Mouse (Mus musculus) kidney, adult 2 months (tissue): ENCODE results near the gene Gm5741. TPM values are rescaled to one million over a fixed set of nuclear protein-coding genes. Genes with fewer than 3 reads are reported as not detected.

Experiments used
- DNase-seq: peaks from one replicate; pipeline ENCODE4 v3.0.0; 2021
- H3K27ac ChIP-seq: fragments of 200-500 bp; 2 replicates; pipeline ENCODE4 v1.5.1; 2012; ENCODE audit warnings: low read depth, low read length, control low read depth, inconsistent platforms; ENCODE audit not compliant: insufficient read depth
- H3K27me3 ChIP-seq: fragments of 200-500 bp; replicated peaks from 2 replicates; pipeline ENCODE4 v1.6.1; 2012; ENCODE audit warnings: mild to moderate bottlenecking, moderate library complexity, low read length, inconsistent platforms; ENCODE audit not compliant: control insufficient read depth, insufficient read depth
- H3K36me3 ChIP-seq: fragments of 200-500 bp; 2 replicates; pipeline ENCODE4 v1.6.1; 2012; ENCODE audit warnings: mild to moderate bottlenecking, moderate library complexity, low read length, inconsistent platforms; ENCODE audit not compliant: control insufficient read depth, insufficient read depth
- H3K4me1 ChIP-seq: fragments of 200-500 bp; 2 replicates; pipeline ENCODE4 v1.6.1; 2011; ENCODE audit warnings: low read length; ENCODE audit not compliant: control insufficient read depth, insufficient read depth
- H3K4me3 ChIP-seq: fragments of 200-500 bp; 2 replicates; pipeline ENCODE4 v1.5.1; 2011; ENCODE audit warnings: mild to moderate bottlenecking, low read depth, low read length, control low read depth; ENCODE audit not compliant: insufficient read depth
- CTCF ChIP-seq: fragments of 200-500 bp; conservative IDR thresholded peaks from 2 replicates; pipeline ENCODE4 v1.5.1; 2011; ENCODE audit warnings: low read depth, mild to moderate bottlenecking, control low read depth, low read length, moderate library complexity, mixed read lengths; ENCODE audit not compliant: insufficient read depth, insufficient read length
- POLR2A ChIP-seq: fragments of 200-500 bp; IDR thresholded peaks from one replicate; pipeline ENCODE4 v1.6.1; 2011; ENCODE audit warnings: low read depth, low read length, control low read depth
- WGBS: fragments of 180-500 bp; shearing (Covaris S2); methylation state at CpG from one replicate; pipeline ENCODE4 v1.1.7; 2018; 5-methylcytosine and 5-hydroxymethylcytosine counted together
- polyA plus RNA-seq: library from polyadenylated mRNA; depleted of rRNA; stranded (reverse); fragments of >200 nt; gene quantifications from 2 replicates; pipeline ENCODE4 v1.2.3, GENCODE M21; 2012

Gm5741 gene
- polyA plus RNA-seq, 1 experiment, result 0.91 TPM

DNA sequence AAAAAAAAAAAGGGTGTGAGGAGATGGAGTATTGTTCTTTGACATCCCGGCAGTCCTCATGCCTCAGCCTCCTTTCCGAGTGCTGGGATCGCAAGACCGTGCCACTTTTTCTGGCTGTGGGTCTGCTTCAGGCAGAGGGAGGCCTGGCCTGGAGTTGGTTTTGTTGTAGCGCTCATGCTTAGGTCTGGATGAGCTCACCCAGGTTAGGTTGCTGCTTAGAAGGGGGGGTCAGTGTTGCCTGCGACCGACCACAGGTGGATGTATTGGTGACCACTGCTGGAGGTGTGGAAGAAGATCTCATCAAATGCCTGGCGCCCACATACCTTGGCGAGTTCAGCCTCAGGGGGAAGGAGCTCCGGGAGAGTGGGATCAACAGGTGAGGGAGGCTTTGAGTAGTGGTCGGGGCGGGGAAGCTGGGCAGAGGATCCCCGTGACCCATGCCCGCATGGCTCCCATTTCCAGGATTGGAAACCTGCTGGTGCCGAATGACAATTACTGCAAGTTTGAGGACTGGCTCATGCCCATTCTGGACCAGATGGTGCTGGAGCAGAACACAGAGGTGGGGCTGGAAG is 5.3 kb upstream of the Gm5741 start:
- no peak overlapping the region for H3K4me3 ChIP-seq
- WGBS, result 91% methylated on average over 15 of the region's 15 CpGs
- no peaks in the 10 kb centered on the region for H3K36me3 ChIP-seq
- DNase-seq, result no peak
- TF ChIP-seq POLR2A (no peak), CTCF (no peak)
- H3K27me3 ChIP-seq, result no peaks in the 10 kb centered on the region
- H3K27ac ChIP-seq, result no peak overlapping the region
- peaks cover 10% of the 10 kb centered on the region; the same call in 1 of the 2 replicates for H3K4me1 ChIP-seq

DNA sequence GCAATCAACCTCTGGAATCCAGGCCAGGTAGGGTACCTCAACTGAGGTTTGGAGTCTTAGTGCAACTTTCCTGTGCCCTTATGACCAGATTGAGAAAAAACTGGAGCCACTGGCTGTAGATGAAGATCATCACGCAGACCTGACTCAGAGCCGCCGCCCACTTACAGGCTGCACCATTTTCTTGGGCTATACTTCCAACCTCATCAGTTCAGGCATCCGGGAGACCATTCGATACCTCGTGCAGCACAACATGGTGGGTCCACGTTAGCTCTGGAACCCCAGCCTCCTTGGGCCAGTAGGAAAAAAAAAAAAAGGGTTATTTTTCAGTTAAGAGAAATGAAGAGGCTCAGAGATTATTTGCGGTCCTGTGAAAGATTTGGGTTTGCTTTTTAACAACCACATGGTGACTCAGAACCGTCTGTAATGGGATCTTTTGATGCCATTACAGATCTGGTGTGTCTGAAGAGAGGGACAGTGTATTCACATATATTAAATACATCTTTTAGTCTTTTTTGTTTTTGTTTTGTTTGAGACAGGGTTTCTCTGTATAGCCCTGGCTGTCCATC is 4.7 kb upstream of the Gm5741 start:
- 22% methylated on average over 9 of the region's 9 CpGs for WGBS
- no peak for TF ChIP-seq CTCF
- TF ChIP-seq POLR2A, result no peak
- H3K4me1 ChIP-seq, result peaks cover 10% of the 10 kb centered on the region; the same call in 1 of the 2 replicates
- no peaks in the 10 kb centered on the region for H3K27me3 ChIP-seq
- peak overlapping the region; percentile 76 for H3K4me3 ChIP-seq
- H3K36me3 ChIP-seq, result no peaks in the 10 kb centered on the region
- H3K27ac ChIP-seq, result peak overlapping the region; percentile 54
- no peak for DNase-seq

DNA sequence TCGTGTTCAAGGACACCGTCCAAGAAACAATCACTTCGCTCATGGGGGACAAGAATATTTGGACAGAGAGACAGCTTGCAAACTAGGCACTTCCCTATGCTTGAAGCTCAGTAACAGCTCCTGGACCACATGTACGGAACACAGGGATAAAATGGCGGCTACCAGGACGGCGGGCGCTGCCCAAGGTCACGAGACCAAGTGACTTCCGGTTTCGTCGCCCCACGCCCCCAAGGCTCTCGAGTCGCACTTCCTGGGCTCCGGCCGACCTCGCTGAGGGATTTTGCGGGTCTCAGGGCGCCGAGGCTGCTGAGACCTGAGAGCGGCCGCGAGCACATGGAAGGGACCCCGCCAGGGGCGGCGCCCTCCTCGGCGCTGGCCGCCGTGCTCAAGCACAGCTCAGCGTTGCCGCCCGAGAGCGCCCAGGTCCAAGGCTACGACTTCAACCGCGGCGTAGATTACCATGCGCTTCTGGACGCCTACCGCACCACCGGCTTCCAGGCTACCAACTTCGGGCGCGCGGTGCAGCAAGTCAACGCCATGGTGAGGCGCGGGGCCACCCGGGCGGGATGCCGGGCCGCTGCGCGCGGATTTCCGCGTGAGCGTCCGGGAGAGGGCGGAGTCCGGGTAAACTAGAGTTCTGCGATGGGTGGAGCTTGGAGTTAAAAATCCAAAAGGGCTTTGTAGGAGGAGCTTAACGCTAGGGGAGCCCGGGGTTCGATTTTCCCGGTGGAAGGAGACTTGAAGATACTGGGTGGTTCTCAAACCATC is 3.9 kb upstream of the Gm5741 start, which contains the start of gene Dhps:
Gene Dhps, plus strand, starts transcription at position 244 of the 768 bp plus-strand sequence.
- DNase-seq, result peak; percentile 95
- peaks cover 10% of the 10 kb centered on the region; the same call in 1 of the 2 replicates for H3K4me1 ChIP-seq
- H3K27ac ChIP-seq, result peak within 1 kb of the TSS; percentile 90
- no peaks in the 10 kb centered on the region for H3K36me3 ChIP-seq
- WGBS, result under 1% methylated on average over 68 of the region's 68 CpGs
- H3K27me3 ChIP-seq, result no peaks in the 10 kb centered on the region
- TF ChIP-seq CTCF, result no peak
- TF ChIP-seq POLR2A, result peak; percentile 38
- H3K4me3 ChIP-seq, result peak within 1 kb of the TSS; percentile 76

DNA sequence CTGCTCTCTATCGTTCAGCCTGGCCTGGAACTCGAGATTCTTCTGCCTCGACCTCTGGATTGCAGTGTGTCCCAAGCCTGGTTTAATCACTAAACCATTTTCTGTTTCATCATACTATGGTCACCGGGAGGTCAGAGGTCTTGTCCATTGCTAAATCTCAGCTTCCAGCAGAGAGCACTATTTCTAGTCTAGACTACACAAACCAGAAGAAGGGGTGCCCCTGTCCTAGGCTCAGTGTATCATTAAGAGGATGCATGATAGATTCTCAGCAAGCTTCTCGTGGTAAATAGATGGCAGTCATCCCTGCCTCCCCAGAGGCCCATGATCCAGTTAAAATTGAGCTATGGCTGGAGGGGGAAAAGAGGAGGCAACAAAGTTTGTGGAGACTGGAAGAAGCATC is 3.3 kb upstream of the Gm5741 start:
- H3K27ac ChIP-seq, result peak overlapping the region; percentile 90
- H3K4me3 ChIP-seq, result peak overlapping the region; percentile 76
- TF ChIP-seq POLR2A (no peak), CTCF (no peak)
- 47% methylated on average over 5 of the region's 5 CpGs for WGBS
- peak; percentile 79 for DNase-seq
- H3K4me1 ChIP-seq, result peaks cover 10% of the 10 kb centered on the region; the same call in 1 of the 2 replicates
- no peaks in the 10 kb centered on the region for H3K27me3 ChIP-seq
- H3K36me3 ChIP-seq, result no peaks in the 10 kb centered on the region

DNA sequence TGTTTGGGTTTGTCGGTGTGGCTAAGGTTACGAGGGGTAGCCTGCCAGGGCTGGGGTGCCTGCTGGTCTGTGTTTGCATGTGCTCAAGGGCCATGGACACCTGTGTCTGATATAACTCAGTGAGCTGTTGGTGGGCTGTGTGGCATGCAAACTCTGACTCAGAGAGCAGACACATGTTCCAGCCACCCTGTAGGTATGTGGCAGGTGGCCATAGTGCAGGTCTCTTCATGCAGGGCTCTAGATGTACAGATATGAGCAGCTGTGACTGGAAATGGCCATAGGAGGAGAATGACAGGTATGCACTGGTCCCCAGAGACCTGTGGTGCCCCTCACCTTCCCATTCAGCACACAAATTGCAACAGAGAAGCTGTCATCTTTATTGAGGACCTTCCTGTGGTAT is 627 bp downstream of the Gm5741 start:
- 93% methylated on average over 2 of the region's 2 CpGs for WGBS
- H3K4me3 ChIP-seq, result no peak overlapping the region
- no peaks in the 10 kb centered on the region for H3K27me3 ChIP-seq
- DNase-seq, result no peak
- H3K27ac ChIP-seq, result no peak overlapping the region
- TF ChIP-seq POLR2A (no peak), CTCF (no peak)
- H3K4me1 ChIP-seq, result peaks cover 6% of the 10 kb centered on the region; the same call in 1 of the 2 replicates
- H3K36me3 ChIP-seq, result no peaks in the 10 kb centered on the region

DNA sequence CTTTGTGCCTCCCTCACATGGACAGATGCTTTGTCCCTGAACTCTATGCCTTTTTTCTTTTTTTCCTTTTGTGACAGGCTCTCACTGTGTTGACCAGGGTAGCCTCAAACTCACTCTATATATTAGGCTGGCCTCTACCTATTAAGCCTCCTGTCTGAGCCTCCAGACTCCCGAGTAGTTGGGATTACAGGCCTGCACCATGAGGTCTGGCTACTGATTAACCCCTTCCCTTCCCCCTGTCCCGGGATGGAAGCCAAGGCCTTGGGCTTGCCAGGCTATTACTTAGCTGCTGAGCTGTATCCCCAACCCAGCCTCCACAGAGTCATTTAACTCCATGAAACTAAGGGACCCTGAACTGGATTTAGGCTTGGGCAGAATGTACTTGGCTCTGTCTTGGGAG is 2.6 kb downstream of the Gm5741 start:
- Histone ChIP-seq H3K27me3 (no peaks in the 10 kb centered on the region), H3K36me3 (no peaks in the 10 kb centered on the region), H3K4me1 (peaks cover 5% of the 10 kb centered on the region; the same call in 1 of the 2 replicates), H3K27ac (no peak overlapping the region), H3K4me3 (no peak overlapping the region)
- 20% methylated on average over 2 of the region's 2 CpGs for WGBS
- TF ChIP-seq CTCF (no peak), POLR2A (no peak)
- peak; percentile 95 for DNase-seq

DNA sequence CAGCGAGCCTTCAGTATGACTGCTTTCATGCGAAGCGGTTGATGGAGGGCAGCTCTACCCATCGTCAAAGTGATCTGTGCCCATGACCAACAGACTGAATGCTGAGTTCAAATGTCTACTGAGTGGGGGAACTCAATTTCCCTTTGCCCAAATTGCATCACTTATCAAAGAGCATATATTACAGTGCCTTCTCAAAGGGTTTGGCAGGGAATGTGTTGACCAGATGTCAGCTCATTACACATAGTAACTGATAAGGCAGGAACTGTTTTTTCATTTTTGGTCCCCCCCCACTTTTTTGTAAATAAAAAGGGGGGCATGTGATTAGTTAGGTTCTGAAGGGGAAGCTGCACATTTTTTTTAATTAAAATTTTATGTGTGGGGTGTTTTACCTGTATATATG is 5.2 kb downstream of the Gm5741 start:
- no peaks in the 10 kb centered on the region for H3K36me3 ChIP-seq
- H3K27me3 ChIP-seq, result no peaks in the 10 kb centered on the region
- H3K4me1 ChIP-seq, result peaks cover 5% of the 10 kb centered on the region; the same call in 1 of the 2 replicates
- H3K4me3 ChIP-seq, result no peak overlapping the region
- TF ChIP-seq CTCF (no peak), POLR2A (no peak)
- H3K27ac ChIP-seq, result no peak overlapping the region
- no peak for DNase-seq
- 92% methylated on average over 4 of the region's 4 CpGs for WGBS
